Comparison of ENCODE assay signal across 22 mouse cellular contexts in genomic region chrX:73537875-73538274, GRCm38 (mm10). TPM values are rescaled to one million over a fixed set of nuclear protein-coding genes. Genes with fewer than 3 reads are reported as not detected.
A peak's percentile ranks its signal among the peaks of the same experiment; 100 is the strongest.
DNase-seq lines count a peak whose midpoint lies in the region; ATAC-seq lines count a peak whose summit lies in the region.
"Had no signal": no experiment of that assay in that cellular context is flagged by ENCODE, and none has a peak within 500 bp of the region (broad histone marks: within the 10 kb centered on the region; RNA-seq: fewer than 3 reads in every experiment).

No protein-coding gene starts in this region.

- 75% methylated on average over 7 of the region's 7 CpGs for whole genome bisulfite sequencing in liver, embryonic 12.5 days (ENCODE audit: insufficient replicate concordance)

- no peak overlapping the region for H3K9ac ChIP-seq in liver, embryonic 12.5 days
- H3K9ac ChIP-seq: forebrain, embryonic 13.5 days; forebrain, postnatal 0 days; heart, embryonic 15.5 days; hindbrain, embryonic 15.5 days had no signal

- H3K36me3 ChIP-seq in liver, embryonic 12.5 days = no peaks in the 10 kb centered on the region
- H3K36me3 ChIP-seq: embryonic facial prominence, embryonic 10.5 days; heart, embryonic 15.5 days; hindbrain, embryonic 15.5 days had no signal

- no peaks in the 10 kb centered on the region for H3K9me3 ChIP-seq in liver, embryonic 12.5 days (replicated peaks)
- H3K9me3 ChIP-seq: embryonic facial prominence, embryonic 10.5 days; forebrain, embryonic 13.5 days; heart, embryonic 15.5 days; hindbrain, embryonic 15.5 days had no signal

- no peak overlapping the region for H3K4me3 ChIP-seq in liver, embryonic 12.5 days
- H3K4me3 ChIP-seq: embryonic facial prominence, embryonic 10.5 days; forebrain, embryonic 13.5 days; heart, adult 2 months; heart, embryonic 15.5 days; hindbrain, embryonic 15.5 days had no signal

- no peak for ATAC-seq in liver, embryonic 12.5 days
- ATAC-seq: activated CD4-positive, CD25-positive, alpha-beta regulatory T cell, adult 4 months; forebrain, embryonic 13.5 days; forebrain, postnatal 0 days; intestine, postnatal 0 days; Patski had no signal

- H3K27ac ChIP-seq in liver, embryonic 12.5 days = no peak overlapping the region
- H3K27ac ChIP-seq: embryonic facial prominence, embryonic 10.5 days; forebrain, embryonic 13.5 days; heart, adult 2 months; heart, embryonic 15.5 days; hindbrain, embryonic 15.5 days had no signal

- H3K27me3 ChIP-seq in liver, embryonic 12.5 days (replicated peaks) = peaks cover 31% of the 10 kb centered on the region; the same call in 1 of the 2 replicates
- H3K27me3 ChIP-seq: CH12.LX; forebrain, embryonic 13.5 days; hindbrain, embryonic 15.5 days had no signal

- DNase-seq in cerebellum, adult 11-12 months = peak; percentile 56
- no peak for DNase-seq in cerebellum, postnatal 4 days (ENCODE audit: low spot score in 2 of 2)
- DNase-seq in brain, adult 2 months (ENCODE audit: low read depth, low spot score) = peak; percentile 62
- DNase-seq in cerebellum, adult 8-10 months = peak; percentile 31
- DNase-seq in cerebellum, postnatal 14 days = peak; percentile 61 to 70
- DNase-seq in B cell, adult 2 months = no peak
- no peak for DNase-seq in spleen, postnatal 36 days (ENCODE audit: low spot score in 2 of 2)
- DNase-seq: adrenal gland, postnatal 14 days; forebrain, postnatal 0 days; gastrocnemius, postnatal 14 days; heart, adult 2 months; heart, postnatal 14 days had no signal

- H3K4me2 ChIP-seq in liver, embryonic 12.5 days = no peak overlapping the region
- H3K4me2 ChIP-seq: forebrain, embryonic 13.5 days; heart, embryonic 11.5 days; heart, embryonic 15.5 days; hindbrain, embryonic 15.5 days had no signal

- no peaks in the 10 kb centered on the region for H3K4me1 ChIP-seq in liver, embryonic 12.5 days
- H3K4me1 ChIP-seq: embryonic facial prominence, embryonic 10.5 days; forebrain, embryonic 13.5 days; heart, embryonic 15.5 days; hindbrain, embryonic 15.5 days had no signal

RNA-seq across cellular contexts. Expression of gene Atp2b3, which starts 35.0 kb away (rescaled TPM):
- not detected in 2 replicates for polyA plus RNA-seq in liver, embryonic 12.5 days (2016; fragmentation: Nextera tagmentation; extraction: Ambion mirVana)
- polyA plus RNA-seq: activated CD4-positive, CD25-positive, alpha-beta regulatory T cell, adult 4 months had no signal

RNA-seq across cellular contexts. Expression of gene Bgn, which starts 54.5 kb away (rescaled TPM):
- polyA plus RNA-seq in liver, embryonic 12.5 days (2016; fragmentation: Nextera tagmentation; extraction: Ambion mirVana) = 13.0 and 14.8 TPM in 2 replicates
- polyA plus RNA-seq: activated CD4-positive, CD25-positive, alpha-beta regulatory T cell, adult 4 months had no signal

Comparison
In these comparisons a context has a peak if more than half of its experiments do, and no peak if none do; other contexts are left out.
1. DNase-seq: peak in cerebellum, adult 11-12 months (single experiment), brain, adult 2 months (single experiment), cerebellum, adult 8-10 months (single experiment) and cerebellum, postnatal 14 days (2 of 2); none in cerebellum, postnatal 4 days (0 of 2), B cell, adult 2 months (0 of 2) and spleen, postnatal 36 days (0 of 2).